Mouse (Mus musculus): ENCODE results near the gene Pla2r1. TPM values are rescaled to one million over a fixed set of nuclear protein-coding genes. Genes with fewer than 3 reads are reported as not detected.

Pla2r1 gene
- polyA plus RNA-seq, 1 experiment from 2014 or later = 1.0 TPM

DNA sequence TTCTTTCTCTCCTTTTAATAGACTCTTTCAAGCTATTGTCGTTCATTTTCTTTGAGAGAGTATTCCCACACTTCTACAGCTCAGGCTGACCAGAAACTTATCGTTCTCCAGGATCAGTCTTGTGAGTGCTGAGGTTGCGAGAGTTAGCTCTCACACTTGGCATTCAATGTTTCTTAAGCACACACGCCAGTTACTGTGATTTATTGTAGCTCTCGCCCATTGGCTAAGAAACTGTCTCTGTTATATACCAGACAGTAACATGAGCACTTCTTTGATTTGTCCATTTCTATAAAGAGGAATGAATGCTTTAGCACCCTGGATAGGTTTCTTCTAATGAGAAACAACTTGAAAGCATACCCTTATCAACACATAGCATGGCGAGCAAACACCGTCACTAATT is 185.2 kb downstream of the Pla2r1 start:
- no peak overlapping the region for H3K4me2 ChIP-seq (ENCODE audit: low read depth)
- 89% methylated on average over 7 of the region's 7 CpGs for WGBS
- H3K9me3 ChIP-seq (ENCODE audit: control insufficient read depth, low read length) = no peaks in the 10 kb centered on the region
- H3K27ac ChIP-seq (ENCODE audit: low read depth, low read length) = no peak overlapping the region
- DNase-seq (ENCODE audit: low spot score) (no peak), ATAC-seq (ENCODE audit: insufficient read depth, low FRiP score, low TSS enrichment) (no peak)
- H3K4me3 ChIP-seq (ENCODE audit: low read depth, low read length) = no peak overlapping the region
- H3K27me3 ChIP-seq (ENCODE audit: control insufficient read depth, insufficient read depth, low read length) = no peaks in the 10 kb centered on the region
- no peaks in the 10 kb centered on the region for H3K36me3 ChIP-seq (ENCODE audit: control insufficient read depth, insufficient read depth, low read length)
- H3K4me1 ChIP-seq (ENCODE audit: control insufficient read depth, insufficient read depth, low read length) = no peaks in the 10 kb centered on the region
- no peak overlapping the region for H3K9ac ChIP-seq (ENCODE audit: low read length)

Other genes starting within 250 kb of the Pla2r1 start
- 2.1 and 2.6 TPM in 2 replicates for gene Ly75, start 170.0 kb downstream of the Pla2r1 start, polyA plus RNA-seq (2014; fragmentation: Nextera tagmentation; extraction: Ambion mirVana)
- gene Itgb6, start 169.3 kb upstream of the Pla2r1 start, polyA plus RNA-seq (2014; fragmentation: Nextera tagmentation; extraction: Ambion mirVana) = 0.62 and 0.73 TPM in 2 replicates